Mouse (Mus musculus): ENCODE results near the gene Immt. TPM values are rescaled to one million over a fixed set of nuclear protein-coding genes. Genes with fewer than 3 reads are reported as not detected.

Gene Immt
- polyA plus RNA-seq, 1 experiment from 2014 or later, result 88.1 TPM

- H3K9ac ChIP-seq (replicated peaks), result no peak overlapping the region
Observed at GRCm38 (mm10) chr6:71819764-71820292, 11.3 kb upstream of the Immt start.

GRCm38 (mm10) chr6:71823085-71823484, 8.0 kb upstream of the Immt start:
- ATAC-seq (peak; percentile 24; the same call in 1 of the 2 replicates), DNase-seq (no peak)
- peak overlapping the region; percentile 62 for H3K9ac ChIP-seq (replicated peaks)
- TF ChIP-seq EP300 (IDR thresholded peaks at IDR 0.05; ENCODE audit: low read depth) (no peak), CTCF (IDR thresholded peaks at IDR 0.05; ENCODE audit: low read depth) (no peak)
- peaks cover 20% of the 10 kb centered on the region for H3K4me1 ChIP-seq (ENCODE audit: insufficient read depth)
- peak overlapping the region; percentile 55; the same call in 1 of the 2 replicates for H3K27ac ChIP-seq (ENCODE audit: low read depth)
- peak overlapping the region; percentile 77 for H3K4me3 ChIP-seq (ENCODE audit: low read depth, low read length)
- H3K36me3 ChIP-seq (replicated peaks; ENCODE audit: insufficient read depth, low read length), result peaks cover 8% of the 10 kb centered on the region
- no peaks in the 10 kb centered on the region for H3K27me3 ChIP-seq (ENCODE audit: insufficient read depth, low read length)
- 1% methylated on average over 7 of the region's 7 CpGs for WGBS (ENCODE audit: insufficient replicate concordance)
- no peaks in the 10 kb centered on the region for H3K9me3 ChIP-seq (ENCODE audit: low read length)
- peak overlapping the region; percentile 88 for H3K4me2 ChIP-seq (ENCODE audit: low read depth, low read length)

More at GRCm38 (mm10) chr6:71819764-71820292, 11.3 kb upstream of the Immt start:
- Histone ChIP-seq H3K27ac (ENCODE audit: low read depth) (no peak overlapping the region), H3K9me3 (ENCODE audit: low read length) (no peaks in the 10 kb centered on the region), H3K4me3 (ENCODE audit: low read depth, low read length) (no peak overlapping the region), H3K36me3 (replicated peaks; ENCODE audit: insufficient read depth, low read length) (peaks cover 37% of the 10 kb centered on the region), H3K27me3 (ENCODE audit: insufficient read depth, low read length) (no peaks in the 10 kb centered on the region), H3K4me2 (ENCODE audit: low read depth, low read length) (no peak overlapping the region), H3K4me1 (ENCODE audit: insufficient read depth) (peaks cover 20% of the 10 kb centered on the region)
- no peak for TF ChIP-seq CTCF (IDR thresholded peaks at IDR 0.05; ENCODE audit: low read depth)
- TF ChIP-seq EP300 (IDR thresholded peaks at IDR 0.05; ENCODE audit: low read depth), result no peak
- DNase-seq (no peak), ATAC-seq (no peak)
- WGBS (ENCODE audit: insufficient replicate concordance), result 72% methylated on average over 5 of the region's 5 CpGs

GRCm38 (mm10) chr6:71823488-71823887, 7.6 kb upstream of the Immt start:
- ATAC-seq (peak; percentile 96), DNase-seq (peak; percentile 90)
- H3K4me2 ChIP-seq (ENCODE audit: low read depth, low read length), result peak overlapping the region; percentile 88
- WGBS (ENCODE audit: insufficient replicate concordance), result 0% methylated on average over 19 of the region's 19 CpGs
- H3K9me3 ChIP-seq (ENCODE audit: low read length), result no peaks in the 10 kb centered on the region
- peaks cover 20% of the 10 kb centered on the region for H3K4me1 ChIP-seq (ENCODE audit: insufficient read depth)
- peak overlapping the region; percentile 77 for H3K4me3 ChIP-seq (ENCODE audit: low read depth, low read length)
- no peaks in the 10 kb centered on the region for H3K27me3 ChIP-seq (ENCODE audit: insufficient read depth, low read length)
- peaks cover 4% of the 10 kb centered on the region for H3K36me3 ChIP-seq (replicated peaks; ENCODE audit: insufficient read depth, low read length)
- peak overlapping the region; percentile 55; the same call in 1 of the 2 replicates for H3K27ac ChIP-seq (ENCODE audit: low read depth)
- peak overlapping the region; percentile 62 for H3K9ac ChIP-seq (replicated peaks)
- peak; percentile 70 for TF ChIP-seq EP300 (IDR thresholded peaks at IDR 0.05; ENCODE audit: low read depth)
- no peak for TF ChIP-seq CTCF (IDR thresholded peaks at IDR 0.05; ENCODE audit: low read depth)

- no peaks in the 10 kb centered on the region for H3K27me3 ChIP-seq (ENCODE audit: insufficient read depth, low read length)
- H3K9me3 ChIP-seq (ENCODE audit: low read length), result no peaks in the 10 kb centered on the region
- H3K9ac ChIP-seq (replicated peaks), result 0 out of 2 replicates have a peak overlapping the region, but pooled peaks have one; percentile 1
- peak overlapping the region; percentile 77 for H3K4me3 ChIP-seq (ENCODE audit: low read depth, low read length)
- ATAC-seq (no peak), DNase-seq (no peak)
- peaks cover 20% of the 10 kb centered on the region for H3K4me1 ChIP-seq (ENCODE audit: insufficient read depth)
- 17% methylated on average over 3 of the region's 3 CpGs for WGBS (ENCODE audit: insufficient replicate concordance)
- peak overlapping the region; percentile 88 for H3K4me2 ChIP-seq (ENCODE audit: low read depth, low read length)
- peak overlapping the region; percentile 24; the same call in 1 of the 2 replicates for H3K27ac ChIP-seq (ENCODE audit: low read depth)
- no peaks in the 10 kb centered on the region; the same call in 1 of the 2 replicates for H3K36me3 ChIP-seq (replicated peaks; ENCODE audit: insufficient read depth, low read length)
- no peak for TF ChIP-seq CTCF (IDR thresholded peaks at IDR 0.05; ENCODE audit: low read depth)
- no peak for TF ChIP-seq EP300 (IDR thresholded peaks at IDR 0.05; ENCODE audit: low read depth)
Observed at GRCm38 (mm10) chr6:71823961-71824360, 7.2 kb upstream of the Immt start.

GRCm38 (mm10) chr6:71826869-71827268, 4.3 kb upstream of the Immt start, which contains the start of gene Mrpl35:
Gene Mrpl35, minus strand, starts transcription at chr6:71826969.
- DNase-seq (no peak), ATAC-seq (no peak)
- Histone ChIP-seq H3K4me1 (ENCODE audit: insufficient read depth) (peaks cover 18% of the 10 kb centered on the region), H3K27ac (ENCODE audit: low read depth) (no peak within 1 kb of the TSS), H3K9ac (replicated peaks) (no peak within 1 kb of the TSS), H3K27me3 (ENCODE audit: insufficient read depth, low read length) (no peaks in the 10 kb centered on the region), H3K9me3 (ENCODE audit: low read length) (no peaks in the 10 kb centered on the region), H3K4me2 (ENCODE audit: low read depth, low read length) (no peak within 1 kb of the TSS), H3K4me3 (ENCODE audit: low read depth, low read length) (no peak within 1 kb of the TSS), H3K36me3 (replicated peaks; ENCODE audit: insufficient read depth, low read length) (no peaks in the 10 kb centered on the region)
- TF ChIP-seq CTCF (IDR thresholded peaks at IDR 0.05; ENCODE audit: low read depth) (no peak), EP300 (IDR thresholded peaks at IDR 0.05; ENCODE audit: low read depth) (no peak)
- WGBS (ENCODE audit: insufficient replicate concordance), result 34% methylated on average over 1 of the region's 1 CpGs

- Histone ChIP-seq H3K27ac (ENCODE audit: low read depth) (no peak overlapping the region), H3K4me3 (ENCODE audit: low read depth, low read length) (no peak overlapping the region), H3K9me3 (ENCODE audit: low read length) (no peaks in the 10 kb centered on the region), H3K27me3 (ENCODE audit: insufficient read depth, low read length) (no peaks in the 10 kb centered on the region), H3K36me3 (replicated peaks; ENCODE audit: insufficient read depth, low read length) (peaks cover 1% of the 10 kb centered on the region; the same call in 1 of the 2 replicates), H3K4me1 (ENCODE audit: insufficient read depth) (peaks cover 10% of the 10 kb centered on the region), H3K4me2 (ENCODE audit: low read depth, low read length) (peak overlapping the region; percentile 80; the same call in 1 of the 2 replicates), H3K9ac (replicated peaks) (no peak overlapping the region)
- no peak for ATAC-seq
- WGBS (ENCODE audit: insufficient replicate concordance), result 84% methylated on average over 9 of the region's 9 CpGs
- DNase-seq, result no peak
- TF ChIP-seq EP300 (IDR thresholded peaks at IDR 0.05; ENCODE audit: low read depth) (no peak), CTCF (IDR thresholded peaks at IDR 0.05; ENCODE audit: low read depth) (no peak)
Observed at GRCm38 (mm10) chr6:71829768-71830167, 1.4 kb upstream of the Immt start.
